Mouse (Mus musculus): ENCODE measurements around the gene Wfdc16. TPM values are rescaled to one million over a fixed set of nuclear protein-coding genes. Genes with fewer than 3 reads are reported as not detected.
"Not testable (repeated sequence)": the region's sequence is repeated elsewhere in the genome, so short reads cannot be mapped to it uniquely, and the experiment has no call there.

Gene Wfdc16
- polyA plus RNA-seq, 1 experiment from 2014 or later = not detected

- Histone ChIP-seq H3K4me1 (no peaks in the 10 kb centered on the region; the same call in 1 of the 2 replicates), H3K9me3 (no peaks in the 10 kb centered on the region), H3K27ac (no peak within 1 kb of the TSS), H3K4me3 (no peak within 1 kb of the TSS), H3K36me3 (no peaks in the 10 kb centered on the region), H3K27me3 (peaks cover 7% of the 10 kb centered on the region), H3K4me2 (no peak within 1 kb of the TSS), H3K9ac (no peak within 1 kb of the TSS)
- no peak for ATAC-seq (ENCODE audit: insufficient number of reproducible peaks, insufficient read depth, low FRiP score, low TSS enrichment, low read depth)
- 11% methylated on average over 11 of the region's 11 CpGs for WGBS
Observed at GRCm38 (mm10) chr2:164655858-164656257, 17.3 kb upstream of the Wfdc16 start, which contains the start of gene Wfdc10. Gene Wfdc10 (plus strand): TSS chr2:164656046.

GRCm38 (mm10) chr2:164641881-164642673, 3.5 kb upstream of the Wfdc16 start:
- Histone ChIP-seq H3K27me3 (no peaks in the 10 kb centered on the region), H3K36me3 (no peaks in the 10 kb centered on the region), H3K4me1 (no peaks in the 10 kb centered on the region), H3K4me2 (no peak overlapping the region), H3K9ac (no peak overlapping the region), H3K4me3 (no peak overlapping the region), H3K27ac (no peak overlapping the region), H3K9me3 (no peaks in the 10 kb centered on the region)
- no peak for ATAC-seq (ENCODE audit: insufficient number of reproducible peaks, insufficient read depth, low FRiP score, low TSS enrichment, low read depth)
- whole genome bisulfite sequencing = 78% methylated on average over 13 of the region's 13 CpGs

DNA sequence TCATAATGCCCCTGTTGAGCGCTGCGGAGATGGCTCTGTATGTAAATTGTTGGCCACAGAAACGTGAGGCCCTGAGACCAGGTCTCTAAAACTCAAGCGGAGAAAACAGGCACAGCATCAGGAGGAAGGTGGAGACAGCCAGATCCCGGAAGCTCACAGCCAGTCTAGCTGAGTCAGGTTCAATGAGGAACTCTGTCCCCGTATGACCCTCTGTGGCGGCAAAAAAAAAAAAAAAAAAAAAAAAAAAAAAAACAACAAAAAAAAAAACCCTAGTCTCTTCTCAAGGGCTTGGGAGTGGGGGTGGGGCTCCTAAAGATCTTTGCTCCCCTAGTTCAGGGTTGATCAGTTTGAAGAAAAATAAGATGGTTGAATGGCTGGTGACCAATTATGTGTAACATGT, 2.5 kb upstream of the Wfdc16 start:
- Histone ChIP-seq H3K4me3 (no peak overlapping the region), H3K27me3 (no peaks in the 10 kb centered on the region), H3K27ac (no peak overlapping the region), H3K4me2 (no peak overlapping the region), H3K4me1 (no peaks in the 10 kb centered on the region), H3K36me3 (no peaks in the 10 kb centered on the region), H3K9ac (no peak overlapping the region), H3K9me3 (no peaks in the 10 kb centered on the region)
- 71% methylated on average over 7 of the region's 7 CpGs for WGBS
- no peak for ATAC-seq (ENCODE audit: insufficient number of reproducible peaks, insufficient read depth, low FRiP score, low TSS enrichment, low read depth)

GRCm38 (mm10) chr2:164635266-164635665, 3.3 kb downstream of the Wfdc16 start:
- H3K4me1 ChIP-seq = no peaks in the 10 kb centered on the region
- ATAC-seq (ENCODE audit: insufficient number of reproducible peaks, insufficient read depth, low FRiP score, low TSS enrichment, low read depth) = no peak
- H3K9ac ChIP-seq = no peak overlapping the region
- no peak overlapping the region for H3K4me3 ChIP-seq
- 77% methylated on average over 9 of the region's 9 CpGs for WGBS
- H3K4me2 ChIP-seq = no peak overlapping the region
- no peak overlapping the region for H3K27ac ChIP-seq
- H3K27me3 ChIP-seq = no peaks in the 10 kb centered on the region
- H3K36me3 ChIP-seq = no peaks in the 10 kb centered on the region
- H3K9me3 ChIP-seq = no peaks in the 10 kb centered on the region

DNA sequence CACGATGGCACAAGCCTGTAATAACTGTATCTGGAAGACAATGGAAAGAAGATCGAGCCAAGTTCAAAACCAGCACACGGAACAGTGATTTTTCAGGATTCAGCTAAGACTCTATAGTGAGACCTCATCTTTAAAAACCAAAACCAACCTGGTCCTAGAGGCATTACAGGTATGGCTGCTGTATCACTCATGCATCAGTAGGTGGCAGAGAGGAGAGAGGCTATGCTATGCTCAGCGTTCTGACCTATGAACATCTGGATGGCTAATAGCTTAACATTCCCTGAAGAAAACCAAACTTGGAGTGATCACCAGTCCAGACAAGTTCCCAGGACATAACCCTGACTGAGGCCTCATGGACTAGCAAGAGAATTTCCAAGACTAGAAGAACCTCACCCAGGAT, 16.8 kb downstream of the Wfdc16 start:
- no peak overlapping the region for H3K9ac ChIP-seq
- H3K36me3 ChIP-seq = no peaks in the 10 kb centered on the region
- H3K4me3 ChIP-seq = no peak overlapping the region
- H3K4me1 ChIP-seq = no peaks in the 10 kb centered on the region
- no peak overlapping the region for H3K27ac ChIP-seq
- 87% methylated on average over 4 of the region's 4 CpGs for WGBS
- ATAC-seq (ENCODE audit: insufficient number of reproducible peaks, insufficient read depth, low FRiP score, low TSS enrichment, low read depth) = no peak
- no peak overlapping the region for H3K4me2 ChIP-seq
- H3K27me3 ChIP-seq = no peaks in the 10 kb centered on the region
- no peaks in the 10 kb centered on the region for H3K9me3 ChIP-seq

GRCm38 (mm10) chr2:164619050-164619449, 19.5 kb downstream of the Wfdc16 start:
- Histone ChIP-seq H3K36me3 (no peaks in the 10 kb centered on the region), H3K4me1 (no peaks in the 10 kb centered on the region), H3K27ac (no peak overlapping the region), H3K9ac (no peak overlapping the region), H3K4me2 (no peak overlapping the region), H3K4me3 (no peak overlapping the region), H3K9me3 (no peaks in the 10 kb centered on the region), H3K27me3 (no peaks in the 10 kb centered on the region)
- WGBS = 70% methylated on average over 5 of the region's 5 CpGs
- ATAC-seq (ENCODE audit: insufficient number of reproducible peaks, insufficient read depth, low FRiP score, low TSS enrichment, low read depth) = no peak

DNA sequence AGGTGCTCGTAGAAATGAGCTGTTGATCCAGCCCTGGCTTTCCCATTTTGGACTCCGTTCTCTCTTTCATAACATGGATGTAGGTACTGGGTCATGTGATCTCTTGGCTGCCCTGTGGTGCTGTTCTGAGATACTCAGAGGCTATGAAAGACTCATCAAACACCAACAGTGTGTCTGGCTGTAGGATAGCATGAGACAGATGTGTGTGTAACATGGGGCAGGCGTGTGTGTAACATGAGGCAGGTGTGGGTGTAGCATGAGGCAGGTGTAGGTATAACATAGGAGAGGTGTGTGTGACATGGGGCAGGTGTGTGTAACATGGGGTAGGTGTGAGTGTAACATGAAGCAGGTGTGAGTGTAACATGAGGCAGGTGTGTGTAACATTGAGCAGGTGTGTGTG, 23.2 kb downstream of the Wfdc16 start:
- H3K9ac ChIP-seq = no peak overlapping the region
- 91% methylated on average over 3 of the region's 3 CpGs for WGBS
- no peak overlapping the region for H3K27ac ChIP-seq

DNA sequence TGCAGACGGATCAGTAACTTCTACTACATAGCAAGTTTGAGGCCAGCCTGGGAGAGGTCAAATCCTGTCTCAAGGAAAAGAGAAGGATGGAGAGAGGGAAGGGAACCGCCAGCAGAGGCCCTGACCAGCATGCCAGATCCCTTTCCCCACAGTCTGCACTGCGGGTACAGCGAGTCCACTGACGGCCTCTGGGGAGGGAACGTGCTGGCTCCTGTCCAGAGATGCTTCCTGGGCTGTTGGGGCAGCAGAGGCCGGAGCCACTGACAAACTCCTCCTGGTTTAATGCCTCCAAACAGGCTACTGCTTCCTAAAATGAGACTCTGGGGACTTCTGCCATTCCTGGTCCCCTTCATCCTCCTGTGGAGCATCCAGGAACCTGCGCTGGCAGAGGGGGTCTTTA, 25.1 kb downstream of the Wfdc16 start, which contains the start of the genes Wfdc6b and Wfdc8:
Gene Wfdc6b (plus strand): TSS at position 52 of the 400 bp plus-strand sequence.
Gene Wfdc8 (minus strand): TSS at position 156 of the 400 bp plus-strand sequence.
- not testable (repeated sequence) for H3K9me3 ChIP-seq; ATAC-seq (ENCODE audit: insufficient number of reproducible peaks, insufficient read depth, low FRiP score, low TSS enrichment, low read depth)
- WGBS = 60% methylated on average over 8 of the region's 8 CpGs

More for the DNA sequence above, 23.2 kb downstream of the Wfdc16 start:
- Histone ChIP-seq H3K9me3 (no peaks in the 10 kb centered on the region), H3K4me2 (no peak overlapping the region), H3K36me3 (no peaks in the 10 kb centered on the region), H3K4me1 (peaks cover 8% of the 10 kb centered on the region), H3K27me3 (no peaks in the 10 kb centered on the region), H3K4me3 (no peak overlapping the region)
- ATAC-seq (ENCODE audit: insufficient number of reproducible peaks, insufficient read depth, low FRiP score, low TSS enrichment, low read depth) = no peak

DNA sequence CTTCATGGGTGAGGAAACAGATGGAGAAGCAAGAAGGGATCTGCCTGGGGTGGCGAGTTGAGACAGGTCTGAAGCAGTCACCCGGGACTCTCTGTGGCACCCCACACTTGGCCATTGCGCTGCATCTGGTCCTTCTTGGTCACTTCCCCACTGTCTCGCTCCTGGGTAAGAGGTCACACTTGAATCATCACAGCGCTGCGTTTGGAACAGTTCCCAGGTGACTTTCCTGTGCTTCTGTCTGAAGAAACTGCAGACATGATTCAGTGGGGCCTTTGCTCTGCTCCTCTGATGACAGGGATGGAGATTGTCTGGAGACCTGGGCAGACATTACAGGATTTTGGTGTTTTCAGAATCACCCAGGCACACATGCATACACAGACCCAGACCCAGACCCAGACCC, 29.8 kb downstream of the Wfdc16 start:
- no peaks in the 10 kb centered on the region for H3K27me3 ChIP-seq

More for the DNA sequence above, 25.1 kb downstream of the Wfdc16 start, which contains the start of the genes Wfdc6b and Wfdc8:
- not testable (repeated sequence) for H3K27me3 ChIP-seq, H3K4me1 ChIP-seq, H3K4me3 ChIP-seq, H3K4me2 ChIP-seq, H3K36me3 ChIP-seq, H3K9ac ChIP-seq, H3K27ac ChIP-seq

DNA sequence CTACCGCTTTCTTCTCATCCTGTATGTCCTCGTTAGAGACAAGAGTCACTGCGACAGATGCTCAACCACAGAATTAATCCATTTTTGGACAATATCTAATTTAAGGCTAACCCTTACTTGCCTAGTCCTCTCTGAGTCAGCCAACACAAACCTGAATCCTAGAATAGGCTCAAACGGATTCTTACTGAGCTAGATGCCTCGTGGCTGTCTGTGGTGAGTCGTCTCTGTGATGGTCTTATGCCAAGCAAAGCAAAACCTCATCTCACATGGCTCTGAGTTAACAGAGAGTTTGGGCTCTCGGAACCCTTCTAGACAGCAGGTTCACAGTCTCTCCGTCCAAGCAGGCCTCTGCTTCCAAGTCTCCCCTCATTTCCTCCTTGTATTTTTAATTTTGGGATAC, 34.2 kb downstream of the Wfdc16 start:
- Histone ChIP-seq H3K9ac (no peak overlapping the region), H3K4me1 (no peaks in the 10 kb centered on the region), H3K9me3 (0 out of 2 replicates have a peak, but pooled peaks cover 3% of the 10 kb centered on the region), H3K36me3 (no peaks in the 10 kb centered on the region), H3K27ac (no peak overlapping the region), H3K4me3 (no peak overlapping the region), H3K4me2 (no peak overlapping the region), H3K27me3 (no peaks in the 10 kb centered on the region)
- ATAC-seq (ENCODE audit: insufficient number of reproducible peaks, insufficient read depth, low FRiP score, low TSS enrichment, low read depth) = no peak
- WGBS = 86% methylated on average over 8 of the region's 8 CpGs

More for the DNA sequence above, 29.8 kb downstream of the Wfdc16 start:
- Histone ChIP-seq H3K4me2 (no peak overlapping the region), H3K36me3 (no peaks in the 10 kb centered on the region), H3K4me3 (no peak overlapping the region), H3K4me1 (peaks cover 8% of the 10 kb centered on the region), H3K9me3 (no peaks in the 10 kb centered on the region), H3K27ac (no peak overlapping the region), H3K9ac (no peak overlapping the region)
- WGBS = 78% methylated on average over 6 of the region's 6 CpGs
- no peak for ATAC-seq (ENCODE audit: insufficient number of reproducible peaks, insufficient read depth, low FRiP score, low TSS enrichment, low read depth)

- H3K36me3 ChIP-seq = no peaks in the 10 kb centered on the region
- H3K4me1 ChIP-seq = no peaks in the 10 kb centered on the region
- H3K9ac ChIP-seq = no peak overlapping the region
- 85% methylated on average over 3 of the region's 3 CpGs for WGBS
- H3K27ac ChIP-seq = no peak overlapping the region
- H3K27me3 ChIP-seq = no peaks in the 10 kb centered on the region
- 0 out of 2 replicates have a peak, but pooled peaks cover 3% of the 10 kb centered on the region for H3K9me3 ChIP-seq
- no peak for ATAC-seq (ENCODE audit: insufficient number of reproducible peaks, insufficient read depth, low FRiP score, low TSS enrichment, low read depth)
- H3K4me3 ChIP-seq = no peak overlapping the region
- H3K4me2 ChIP-seq = no peak overlapping the region
Observed at GRCm38 (mm10) chr2:164603482-164603881, 35.1 kb downstream of the Wfdc16 start.

GRCm38 (mm10) chr2:164600179-164600578, 38.4 kb downstream of the Wfdc16 start:
- no peak overlapping the region for H3K4me2 ChIP-seq
- H3K27ac ChIP-seq = no peak overlapping the region
- 0 out of 2 replicates have a peak, but pooled peaks cover 3% of the 10 kb centered on the region for H3K9me3 ChIP-seq
- H3K4me1 ChIP-seq = no peaks in the 10 kb centered on the region
- no peaks in the 10 kb centered on the region for H3K36me3 ChIP-seq
- H3K27me3 ChIP-seq = no peaks in the 10 kb centered on the region
- H3K9ac ChIP-seq = no peak overlapping the region
- ATAC-seq (ENCODE audit: insufficient number of reproducible peaks, insufficient read depth, low FRiP score, low TSS enrichment, low read depth) = no peak
- 66% methylated on average over 3 of the region's 3 CpGs for WGBS
- no peak overlapping the region for H3K4me3 ChIP-seq
